ENCODE assay signal across 24 mouse cellular contexts in the genomic region with DNA sequence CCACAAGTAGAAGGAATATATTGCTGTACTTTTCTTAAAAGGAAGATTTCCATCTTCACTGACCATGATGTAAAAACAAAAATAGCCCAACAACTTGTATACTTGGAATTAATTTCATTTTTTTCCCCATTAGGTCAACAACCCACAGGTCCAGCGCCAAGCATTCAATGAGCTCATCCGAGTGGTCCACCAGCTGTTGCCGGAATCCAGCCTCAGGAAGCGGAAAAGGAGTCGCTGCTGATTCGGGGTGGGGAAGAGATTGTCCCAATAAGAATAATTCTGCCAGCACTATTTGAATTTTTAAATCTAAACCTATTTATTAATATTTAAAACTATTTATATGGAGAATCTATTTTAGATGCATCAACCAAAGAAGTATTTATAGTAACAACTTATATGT. TPM values are rescaled to one million over a fixed set of nuclear protein-coding genes. Genes with fewer than 3 reads are reported as not detected.
"Had no signal": no experiment of that assay in that cellular context is flagged by ENCODE, and none has a peak within 500 bp of the region (broad histone marks: within the 10 kb centered on the region; RNA-seq: fewer than 3 reads in every experiment).

No protein-coding gene starts in this region.

- H3K4me3 ChIP-seq: lung, embryonic 15.5 days; megakaryocyte, embryonic 14.5 days; midbrain, embryonic 13.5 days; midbrain, embryonic 15.5 days; neural tube, embryonic 13.5 days; neural tube, embryonic 15.5 days; stomach, embryonic 15.5 days had no signal

- H3K27me3 ChIP-seq: lung, embryonic 15.5 days; midbrain, embryonic 13.5 days; midbrain, embryonic 15.5 days; neural tube, embryonic 13.5 days; neural tube, embryonic 15.5 days; stomach, embryonic 15.5 days had no signal

- H3K4me2 ChIP-seq: lung, embryonic 15.5 days; midbrain, embryonic 11.5 days; midbrain, embryonic 13.5 days; midbrain, embryonic 15.5 days; neural tube, embryonic 13.5 days; neural tube, embryonic 15.5 days; stomach, embryonic 15.5 days had no signal

- H3K9me3 ChIP-seq: lung, embryonic 15.5 days; megakaryocyte, embryonic 14.5 days; midbrain, embryonic 13.5 days; midbrain, embryonic 15.5 days; neural tube, embryonic 13.5 days; neural tube, embryonic 15.5 days; stomach, embryonic 15.5 days had no signal

- H3K36me3 ChIP-seq: lung, embryonic 15.5 days; midbrain, embryonic 13.5 days; midbrain, embryonic 15.5 days; neural tube, embryonic 13.5 days; neural tube, embryonic 15.5 days; stomach, embryonic 15.5 days had no signal

- DNase-seq: liver, postnatal 0 days; lung, adult 2 months; lung, postnatal 14 days; lung, postnatal 36 days; retina, postnatal 1 day; right cerebral cortex, adult 18-20 months; right cerebral cortex, postnatal 25 days; thymus, postnatal 14 days; thymus, postnatal 36 days had no signal

- ATAC-seq: liver, postnatal 0 days; lung, postnatal 0 days; midbrain, embryonic 13.5 days; midbrain, embryonic 15.5 days had no signal

- H3K4me1 ChIP-seq: lung, embryonic 15.5 days; midbrain, embryonic 13.5 days; midbrain, embryonic 15.5 days; neural tube, embryonic 13.5 days; stomach, embryonic 15.5 days had no signal

- H3K9ac ChIP-seq: liver, postnatal 0 days; lung, embryonic 15.5 days; midbrain, embryonic 13.5 days; midbrain, embryonic 15.5 days; neural tube, embryonic 13.5 days; neural tube, embryonic 15.5 days; stomach, embryonic 15.5 days had no signal

- H3K27ac ChIP-seq: lung, embryonic 15.5 days; macrophage; midbrain, embryonic 13.5 days; midbrain, embryonic 15.5 days; neural tube, embryonic 13.5 days; neural tube, embryonic 15.5 days; stomach, embryonic 15.5 days; stomach, postnatal 0 days had no signal

RNA-seq across cellular contexts. Expression of gene Ifng, which starts 4.2 kb away (rescaled TPM):
- total RNA-seq: megakaryocyte progenitor cell, adult 5-6 weeks; midbrain, postnatal 0 days had no signal
- polyA plus RNA-seq: liver, postnatal 0 days; lung, adult 2 months; lung, embryonic 15.5 days; macrophage; midbrain, embryonic 11.5 days; midbrain, embryonic 13.5 days; midbrain, embryonic 15.5 days; midbrain, postnatal 0 days; neural tube, embryonic 11.5 days; neural tube, embryonic 13.5 days; neural tube, embryonic 15.5 days; stomach, embryonic 15.5 days; stomach, postnatal 0 days; testis, adult 2 months had no signal
